Mouse (Mus musculus) kidney, embryonic 14.5 days (tissue): Measurements from ENCODE around the gene Hus1. TPM values are rescaled to one million over a fixed set of nuclear protein-coding genes. Genes with fewer than 3 reads are reported as not detected.

ENCODE experiments used
- ATAC-seq: fragments of 200-750 bp; cut with Nextera tagmentation; 2 replicates; pipeline ENCODE4 v1.8.0; 2017; ENCODE audit warnings: moderate number of reproducible peaks, mild to moderate bottlenecking, moderate TSS enrichment, moderate library complexity; ENCODE audit not compliant: low FRiP score, low TSS enrichment
- H3K27ac ChIP-seq: fragments of 300-500 bp; sonication (generic); 2 replicates; pipeline ENCODE4 v1.5.1; 2014; ENCODE audit warnings: low read depth, mild to moderate bottlenecking, low read length, moderate library complexity, mixed read lengths
- H3K27me3 ChIP-seq: fragments of 300-500 bp; sonication (generic); 2 replicates; pipeline ENCODE4 v1.6.1; 2014; ENCODE audit warnings: mild to moderate bottlenecking, low read length; ENCODE audit not compliant: control insufficient read depth, insufficient read depth
- H3K36me3 ChIP-seq: fragments of 300-500 bp; sonication (generic); 2 replicates; pipeline ENCODE4 v1.6.1; 2014; ENCODE audit warnings: low read length, mixed read lengths; ENCODE audit not compliant: control insufficient read depth, insufficient read depth
- H3K4me1 ChIP-seq: fragments of 300-500 bp; sonication (generic); 2 replicates; pipeline ENCODE4 v1.6.1; 2014; ENCODE audit warnings: low read length, mixed read lengths; ENCODE audit not compliant: control insufficient read depth, insufficient read depth
- H3K4me2 ChIP-seq: fragments of 300-500 bp; sonication (generic); replicated peaks from 2 replicates; pipeline ENCODE4 v1.6.1; 2014; ENCODE audit warnings: low read depth, mild to moderate bottlenecking, low read length
- H3K4me3 ChIP-seq: fragments of 300-500 bp; sonication (generic); 2 replicates; pipeline ENCODE4 v1.5.1; 2014; ENCODE audit warnings: mild to moderate bottlenecking, low read length
- H3K9ac ChIP-seq: fragments of 300-500 bp; sonication (generic); 2 replicates; pipeline ENCODE4 v1.6.1; 2014; ENCODE audit warnings: low read depth, mild to moderate bottlenecking, low read length, moderate library complexity
- H3K9me3 ChIP-seq: fragments of 300-500 bp; sonication (generic); 2 replicates; pipeline ENCODE4 v1.6.1; 2016; ENCODE audit warnings: low read length; ENCODE audit not compliant: control insufficient read depth
- WGBS: fragments of 180-500 bp; shearing (Covaris S2); extraction: QIAGEN DNeasy Blood & Tissue Kit; methylation state at CpG from one replicate; pipeline ENCODE4 v1.1.7; 2014; 5-methylcytosine and 5-hydroxymethylcytosine counted together
- polyA plus RNA-seq: library from polyadenylated mRNA; unstranded; fragments of >200 nt; fragmentation: Nextera tagmentation; extraction: Ambion mirVana; gene quantifications from 2 replicates; pipeline ENCODE4 v1.2.1, GENCODE M21; 2014

Hus1 gene
- polyA plus RNA-seq = 18.4 and 26.4 TPM in 2 replicates

DNA sequence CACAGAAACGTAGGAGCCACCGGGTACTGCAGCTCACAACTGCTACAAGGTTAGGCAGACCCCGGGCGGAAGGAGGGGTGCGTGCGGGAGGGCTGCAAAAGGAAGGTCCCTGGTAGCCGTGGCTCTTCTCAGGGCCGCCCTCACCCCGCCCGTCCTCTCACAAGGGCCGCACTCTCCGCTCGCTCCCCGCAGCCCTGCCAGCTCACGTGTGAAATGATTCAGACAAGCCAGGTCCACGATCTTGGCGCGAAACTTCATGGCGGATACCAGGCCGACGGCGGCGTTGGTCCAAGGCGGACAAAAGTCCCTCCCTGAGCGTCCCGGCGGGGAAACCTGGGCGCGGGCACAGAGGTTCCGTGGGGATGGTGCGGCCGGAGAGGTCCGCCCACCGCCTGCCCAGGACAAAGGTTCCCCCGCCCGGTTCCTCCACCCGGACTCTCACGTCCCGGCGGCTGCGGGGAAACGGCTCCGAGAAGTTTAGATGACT is at the start of gene Hus1:
Gene Hus1, minus strand, starts transcription at position 339 of the 487 bp plus-strand sequence.
- H3K9ac ChIP-seq = peak within 1 kb of the TSS; percentile 91
- peak within 1 kb of the TSS; percentile 94 for H3K27ac ChIP-seq
- peak within 1 kb of the TSS; percentile 82 for H3K4me3 ChIP-seq
- peaks cover 22% of the 10 kb centered on the region for H3K36me3 ChIP-seq
- under 1% methylated on average over 43 of the region's 43 CpGs for WGBS
- peak within 1 kb of the TSS; percentile 73 for H3K4me2 ChIP-seq
- ATAC-seq = peak; percentile 97
- no peaks in the 10 kb centered on the region for H3K9me3 ChIP-seq
- peaks cover 9% of the 10 kb centered on the region; the same call in 1 of the 2 replicates for H3K4me1 ChIP-seq
- no peaks in the 10 kb centered on the region for H3K27me3 ChIP-seq

DNA sequence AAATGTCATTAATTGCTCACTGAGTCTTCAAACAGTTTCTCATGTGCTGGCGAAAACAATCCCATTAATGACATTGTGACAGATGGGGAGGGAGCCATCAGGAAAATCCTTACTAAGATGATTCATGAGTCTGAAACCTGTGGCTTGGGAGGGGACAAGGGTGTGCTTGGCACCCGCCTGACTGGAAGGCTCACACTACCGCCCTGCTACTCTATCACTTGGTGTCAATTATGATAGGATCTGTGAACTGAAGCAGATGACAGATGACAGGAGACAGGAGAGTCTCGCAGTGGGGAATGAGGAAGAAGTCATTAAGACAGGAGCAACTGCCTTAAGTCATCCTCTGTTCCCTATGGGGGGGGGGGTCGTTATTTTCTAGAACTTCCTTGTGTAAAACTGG is 49.5 kb upstream of the Hus1 start:
- no peak for ATAC-seq
- H3K4me3 ChIP-seq = no peak overlapping the region
- H3K4me1 ChIP-seq = no peaks in the 10 kb centered on the region
- no peaks in the 10 kb centered on the region for H3K27me3 ChIP-seq
- no peak overlapping the region for H3K9ac ChIP-seq
- H3K9me3 ChIP-seq = no peaks in the 10 kb centered on the region
- no peak overlapping the region for H3K4me2 ChIP-seq
- no peaks in the 10 kb centered on the region for H3K36me3 ChIP-seq
- no peak overlapping the region for H3K27ac ChIP-seq
- 52% methylated on average over 5 of the region's 5 CpGs for WGBS

DNA sequence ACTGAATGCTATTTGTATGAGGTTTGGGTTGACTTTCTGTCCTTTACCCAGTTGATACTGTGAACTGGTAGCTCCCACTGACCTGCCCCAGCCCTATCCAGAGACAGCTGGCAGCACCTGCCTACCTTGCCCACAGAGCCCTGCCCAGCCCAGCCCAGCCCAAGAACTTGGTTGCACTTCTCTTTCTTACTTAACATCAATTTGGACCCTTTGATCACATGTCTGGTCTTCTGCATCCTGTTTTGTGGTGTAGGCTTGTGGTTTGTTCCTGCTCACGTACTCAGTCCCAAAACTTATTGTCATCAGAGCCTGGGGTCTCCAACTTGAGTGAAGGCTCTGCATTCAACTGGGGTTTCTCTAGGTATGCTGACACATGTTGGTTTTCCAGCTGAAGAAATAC is 49.0 kb upstream of the Hus1 start:
- ATAC-seq = no peak
- H3K4me2 ChIP-seq = no peak overlapping the region
- H3K27me3 ChIP-seq = no peaks in the 10 kb centered on the region
- no peak overlapping the region for H3K9ac ChIP-seq
- H3K27ac ChIP-seq = no peak overlapping the region
- H3K4me3 ChIP-seq = no peak overlapping the region
- no peaks in the 10 kb centered on the region for H3K4me1 ChIP-seq
- 69% methylated on average over 1 of the region's 1 CpGs for WGBS
- no peaks in the 10 kb centered on the region for H3K36me3 ChIP-seq
- no peaks in the 10 kb centered on the region for H3K9me3 ChIP-seq

DNA sequence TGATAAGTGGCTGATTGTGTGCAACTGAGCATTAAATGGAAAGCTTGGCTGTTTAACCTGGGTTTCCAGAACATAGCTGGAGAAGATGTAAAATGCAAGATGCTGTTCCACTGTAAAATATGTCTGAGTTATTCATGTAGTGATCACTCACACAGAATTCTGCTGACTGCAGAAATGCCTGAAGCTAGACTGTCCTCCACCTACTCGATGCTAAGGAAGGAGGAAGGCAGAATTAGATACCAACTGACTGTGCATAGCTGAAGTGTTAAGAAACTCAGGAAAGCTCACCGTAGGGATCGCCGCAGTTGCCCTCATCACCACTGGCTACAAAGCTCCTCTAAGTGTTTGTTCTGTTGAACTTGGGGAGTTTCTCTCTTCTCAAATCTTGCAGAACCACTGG is 46.7 kb upstream of the Hus1 start:
- Histone ChIP-seq H3K27ac (no peak overlapping the region), H3K27me3 (no peaks in the 10 kb centered on the region), H3K4me1 (no peaks in the 10 kb centered on the region), H3K4me2 (no peak overlapping the region), H3K4me3 (no peak overlapping the region), H3K9me3 (no peaks in the 10 kb centered on the region), H3K9ac (no peak overlapping the region), H3K36me3 (no peaks in the 10 kb centered on the region)
- 90% methylated on average over 4 of the region's 4 CpGs for WGBS
- no peak for ATAC-seq

DNA sequence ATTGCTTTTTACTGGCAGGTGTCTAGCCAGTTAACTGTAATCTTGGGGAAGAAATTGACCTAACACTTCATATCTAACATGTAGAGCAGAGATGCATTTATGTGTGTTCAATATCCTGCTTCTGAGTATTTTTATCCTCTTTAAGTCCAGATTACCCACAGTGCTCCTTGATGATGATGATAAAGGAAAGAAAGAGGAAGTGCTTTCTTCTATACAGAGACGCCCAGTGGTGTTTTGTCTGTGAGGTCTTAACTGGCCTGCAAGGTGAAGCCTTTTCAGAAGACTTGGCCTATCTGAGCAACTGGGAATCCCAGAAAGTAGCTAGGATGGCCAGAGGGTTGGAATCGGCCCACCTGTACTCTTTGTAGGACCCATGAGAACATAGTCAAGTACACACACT is 45.9 kb upstream of the Hus1 start:
- 83% methylated on average over 2 of the region's 2 CpGs for WGBS
- Histone ChIP-seq H3K27ac (no peak overlapping the region), H3K27me3 (no peaks in the 10 kb centered on the region), H3K4me2 (no peak overlapping the region), H3K36me3 (no peaks in the 10 kb centered on the region), H3K4me1 (no peaks in the 10 kb centered on the region), H3K9ac (no peak overlapping the region), H3K9me3 (no peaks in the 10 kb centered on the region), H3K4me3 (no peak overlapping the region)
- no peak for ATAC-seq

DNA sequence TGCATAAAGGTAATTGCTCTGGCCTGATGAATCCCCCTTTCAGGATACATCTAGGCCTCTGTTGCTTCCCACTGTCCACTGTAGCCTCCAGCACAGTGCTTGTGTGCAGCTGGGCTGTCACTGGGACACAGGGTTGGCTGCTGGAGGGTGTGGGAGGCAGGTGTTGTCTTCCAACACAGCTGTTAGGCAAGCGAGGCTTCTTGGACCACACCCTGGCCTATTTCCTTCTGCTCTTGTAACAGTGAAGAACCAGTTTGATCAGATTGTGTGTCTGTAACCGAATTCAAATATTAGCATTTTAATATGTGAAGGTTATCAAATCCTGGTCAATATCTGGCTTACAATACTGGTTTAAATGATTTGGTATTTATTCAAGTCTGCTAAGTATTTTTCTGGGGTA is 40.9 kb upstream of the Hus1 start:
- ATAC-seq = no peak
- H3K9me3 ChIP-seq = no peaks in the 10 kb centered on the region
- 65% methylated on average over 2 of the region's 2 CpGs for WGBS
- H3K27me3 ChIP-seq = peaks cover 18% of the 10 kb centered on the region; the same call in 1 of the 2 replicates
- H3K4me2 ChIP-seq = no peak overlapping the region
- H3K27ac ChIP-seq = no peak overlapping the region
- H3K9ac ChIP-seq = no peak overlapping the region
- no peaks in the 10 kb centered on the region for H3K36me3 ChIP-seq
- H3K4me3 ChIP-seq = no peak overlapping the region
- H3K4me1 ChIP-seq = 0 out of 2 replicates have a peak, but pooled peaks cover 4% of the 10 kb centered on the region

DNA sequence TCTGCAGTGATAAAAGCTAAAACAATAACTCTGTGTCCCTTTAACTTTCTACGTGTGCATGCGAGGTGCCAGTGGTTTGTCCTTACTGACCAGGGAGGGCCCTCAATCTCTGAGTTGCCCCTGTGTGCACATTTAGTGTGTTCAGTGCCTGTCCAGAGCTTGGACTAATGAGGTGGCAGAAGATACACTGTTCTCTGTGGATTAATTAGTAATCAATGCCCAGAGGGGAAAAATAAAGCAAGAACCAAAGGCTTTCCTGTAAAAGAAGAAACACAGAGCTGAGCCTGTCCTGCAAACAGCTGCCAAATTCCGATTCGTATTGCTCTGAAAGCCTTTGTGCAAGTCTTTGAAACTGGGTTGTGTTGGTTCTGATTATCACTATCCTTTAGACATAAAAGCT is 39.2 kb upstream of the Hus1 start:
- Histone ChIP-seq H3K27me3 (peaks cover 18% of the 10 kb centered on the region; the same call in 1 of the 2 replicates), H3K9me3 (no peaks in the 10 kb centered on the region), H3K4me3 (no peak overlapping the region), H3K4me1 (0 out of 2 replicates have a peak, but pooled peaks cover 4% of the 10 kb centered on the region), H3K27ac (no peak overlapping the region), H3K9ac (no peak overlapping the region), H3K36me3 (no peaks in the 10 kb centered on the region), H3K4me2 (no peak overlapping the region)
- no peak for ATAC-seq
- 82% methylated on average over 4 of the region's 4 CpGs for WGBS

DNA sequence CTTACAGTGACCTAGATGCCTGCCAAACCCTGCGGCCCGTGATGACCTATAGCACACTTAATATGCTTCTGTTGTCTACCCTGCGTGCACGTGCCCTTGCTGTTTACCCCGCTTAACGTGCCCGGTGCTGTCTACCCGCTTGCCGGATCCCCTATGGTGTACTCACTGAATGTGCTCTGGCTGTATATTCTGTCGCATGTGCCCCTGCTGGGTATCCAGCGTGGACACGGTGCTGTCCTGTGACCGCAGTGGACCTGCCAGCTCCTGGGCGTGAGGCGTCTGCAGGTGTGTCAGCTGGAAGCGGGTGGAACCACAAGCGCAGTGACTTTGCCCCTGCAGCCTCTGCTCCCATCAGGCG is 37.7 kb upstream of the Hus1 start, which contains the start of gene Sun3:
Gene Sun3, minus strand, starts transcription at position 289 of the 358 bp plus-strand sequence.
- no peaks in the 10 kb centered on the region for H3K36me3 ChIP-seq
- under 1% methylated on average over 18 of the region's 18 CpGs for WGBS
- H3K27me3 ChIP-seq = peaks cover 18% of the 10 kb centered on the region; the same call in 1 of the 2 replicates
- no peak for ATAC-seq
- H3K4me1 ChIP-seq = 0 out of 2 replicates have a peak, but pooled peaks cover 4% of the 10 kb centered on the region
- no peaks in the 10 kb centered on the region for H3K9me3 ChIP-seq
- H3K4me3 ChIP-seq = peak within 1 kb of the TSS; percentile 52
- no peak within 1 kb of the TSS for H3K27ac ChIP-seq
- peak within 1 kb of the TSS; percentile 40; the same call in 1 of the 2 replicates for H3K9ac ChIP-seq
- peak within 1 kb of the TSS; percentile 96 for H3K4me2 ChIP-seq

DNA sequence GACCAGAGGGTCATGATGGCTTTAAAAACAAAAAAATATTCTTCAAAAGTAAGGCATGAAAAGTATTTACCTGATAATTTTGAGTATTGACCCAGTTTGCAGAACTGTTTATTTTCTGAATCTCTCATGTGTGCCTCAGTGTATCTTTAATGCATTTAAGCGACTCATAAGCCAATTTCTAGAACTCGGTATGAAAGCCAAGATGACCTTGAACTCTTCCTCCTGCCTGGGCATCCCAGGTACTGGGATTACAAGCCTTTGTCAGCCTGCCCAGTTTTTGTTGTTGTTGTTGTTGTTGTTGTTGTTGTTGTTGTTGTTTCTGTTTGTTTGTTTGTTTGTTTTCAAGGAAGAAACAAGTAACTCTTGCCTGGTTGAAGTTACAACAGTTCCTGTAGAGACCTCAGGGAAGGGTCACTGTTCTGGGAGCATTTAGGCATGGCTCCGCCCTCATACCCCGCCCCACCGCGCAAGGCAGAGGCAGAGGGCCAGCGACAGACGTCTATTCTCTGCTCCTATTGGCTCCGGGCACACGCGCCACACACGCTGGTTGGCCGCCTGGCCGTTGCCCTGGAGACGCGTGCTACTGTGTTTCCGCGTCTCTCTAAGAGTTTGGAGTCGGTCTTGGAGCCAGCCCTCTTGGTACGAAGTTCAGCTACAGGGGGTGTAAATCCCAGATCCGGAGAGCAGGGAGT is 37.2 kb upstream of the Hus1 start, which contains the start of gene Gm11992:
Gene Gm11992, plus strand, starts transcription at position 584 of the 692 bp plus-strand sequence.
- peaks cover 18% of the 10 kb centered on the region; the same call in 1 of the 2 replicates for H3K27me3 ChIP-seq
- WGBS = 3% methylated on average over 21 of the region's 21 CpGs
- no peak within 1 kb of the TSS for H3K27ac ChIP-seq
- peak within 1 kb of the TSS; percentile 96 for H3K4me2 ChIP-seq
- H3K4me3 ChIP-seq = peak within 1 kb of the TSS; percentile 52
- H3K9me3 ChIP-seq = no peaks in the 10 kb centered on the region
- 0 out of 2 replicates have a peak, but pooled peaks cover 4% of the 10 kb centered on the region for H3K4me1 ChIP-seq
- peak; percentile 100 for ATAC-seq
- H3K9ac ChIP-seq = peak within 1 kb of the TSS; percentile 40; the same call in 1 of the 2 replicates
- H3K36me3 ChIP-seq = no peaks in the 10 kb centered on the region
